ENCODE assay signal across 18 mouse cellular contexts in the genomic region with DNA sequence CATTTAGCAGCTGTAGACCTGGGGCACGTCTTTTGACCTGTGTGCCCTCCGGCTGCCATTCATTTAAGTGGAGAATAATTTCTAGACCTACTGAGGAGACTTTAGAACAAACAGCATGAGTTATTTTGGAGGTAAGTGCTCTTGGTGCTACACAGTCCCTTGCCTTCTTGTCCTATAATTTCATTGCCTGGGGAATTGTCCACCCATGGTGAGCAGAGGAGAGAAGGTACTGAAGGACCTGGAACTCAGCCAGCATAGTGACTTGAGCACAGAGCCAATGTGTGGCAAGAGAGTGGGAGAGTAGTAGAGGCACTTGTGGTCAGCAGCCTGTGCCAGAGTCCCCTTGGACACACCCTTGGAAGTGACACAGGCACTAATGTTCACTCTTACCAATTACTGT.
"Had no signal": no experiment of that assay in that cellular context is flagged by ENCODE, and none has a peak within 500 bp of the region (broad histone marks: within the 10 kb centered on the region; RNA-seq: fewer than 3 reads in every experiment).

No protein-coding gene starts in this region.

- ATAC-seq: midbrain, embryonic 16.5 days had no signal

- H3K4me3 ChIP-seq: lung, embryonic 15.5 days; midbrain, embryonic 10.5 days; midbrain, embryonic 12.5 days; myocyte; neural tube, embryonic 13.5 days; neural tube, embryonic 15.5 days had no signal

- H3K36me3 ChIP-seq: lung, embryonic 15.5 days; midbrain, embryonic 10.5 days; midbrain, embryonic 12.5 days; neural tube, embryonic 13.5 days; neural tube, embryonic 15.5 days had no signal

- H3K27me3 ChIP-seq: lung, embryonic 15.5 days; midbrain, embryonic 12.5 days; neural tube, embryonic 13.5 days; neural tube, embryonic 15.5 days had no signal

- DNase-seq: lung, postnatal 10 days; midbrain, embryonic 14.5 days; retina, postnatal 1 day; right cerebral cortex, adult 18-20 months; right cerebral cortex, postnatal 25 days; right cerebral cortex, postnatal 4 days; spleen, adult 18-20 months; thymus, adult 18-20 months; thymus, postnatal 14 days; thymus, postnatal 36 days had no signal

- H3K4me2 ChIP-seq: lung, embryonic 15.5 days; midbrain, embryonic 12.5 days; neural tube, embryonic 13.5 days; neural tube, embryonic 15.5 days had no signal

- H3K27ac ChIP-seq: liver, embryonic 14.5 days; lung, embryonic 15.5 days; midbrain, embryonic 10.5 days; midbrain, embryonic 12.5 days; neural tube, embryonic 13.5 days; neural tube, embryonic 15.5 days had no signal

- H3K9ac ChIP-seq: liver, embryonic 14.5 days; lung, embryonic 15.5 days; midbrain, embryonic 12.5 days; neural tube, embryonic 13.5 days; neural tube, embryonic 15.5 days had no signal

- H3K4me1 ChIP-seq: lung, embryonic 15.5 days; midbrain, embryonic 12.5 days had no signal

- H3K9me3 ChIP-seq: lung, embryonic 15.5 days; midbrain, embryonic 10.5 days; midbrain, embryonic 12.5 days; neural tube, embryonic 13.5 days; neural tube, embryonic 15.5 days had no signal
